In the genomic region with DNA sequence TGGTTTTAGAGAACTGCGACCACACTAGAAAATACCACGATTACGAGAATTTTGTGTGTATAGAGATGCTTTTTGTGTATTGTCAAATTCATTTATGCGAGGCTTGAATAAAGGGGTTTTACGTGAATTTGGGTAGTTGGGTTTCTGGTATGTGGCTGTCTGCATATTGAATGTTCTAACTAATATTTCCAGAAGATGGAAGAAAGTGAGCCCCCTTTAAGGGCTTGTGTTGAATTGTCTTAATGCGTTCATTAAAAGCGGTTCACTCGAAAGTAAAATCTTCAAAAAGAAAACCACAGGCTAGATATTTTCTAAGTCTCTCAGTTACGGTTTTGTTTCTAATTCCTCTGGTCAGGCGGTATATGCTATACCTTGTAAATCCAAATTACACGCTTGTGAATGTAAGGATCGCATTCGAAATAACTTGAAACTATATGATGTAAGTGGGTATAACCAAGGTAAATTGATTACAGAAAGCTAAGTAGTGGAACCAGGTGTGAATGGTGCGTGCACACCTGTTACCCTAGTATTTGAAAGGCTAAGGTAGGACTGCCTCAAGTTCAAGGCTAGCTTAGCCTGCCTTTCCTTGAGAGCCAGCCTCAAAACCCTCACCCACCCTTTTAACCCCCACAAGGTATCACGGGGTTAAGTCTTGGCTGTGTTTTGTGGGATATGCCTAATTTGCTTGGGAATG, we compare ENCODE assay signal across 8 mouse cellular contexts. TPM values are rescaled to one million over a fixed set of nuclear protein-coding genes. Genes with fewer than 3 reads are reported as not detected.
DNase-seq lines count a peak whose midpoint lies in the region; ATAC-seq and TF ChIP-seq lines count a peak whose summit lies in the region.

No protein-coding gene starts in this region.

- H3K4me1 ChIP-seq in kidney, embryonic 16.5 days (ENCODE audit: insufficient read depth, low read length) = peaks cover 27% of the 10 kb centered on the region
- peaks cover 18% of the 10 kb centered on the region for H3K4me1 ChIP-seq in bone marrow macrophage, adult 2 months (ENCODE audit: control insufficient read depth, insufficient read depth, low read length)
- H3K4me1 ChIP-seq in hindbrain, embryonic 15.5 days (replicated peaks) = peaks cover 22% of the 10 kb centered on the region
- H3K4me1 ChIP-seq in midbrain, embryonic 16.5 days (ENCODE audit: control insufficient read depth, insufficient read depth, low read length) = peaks cover 19% of the 10 kb centered on the region

- WGBS in kidney, embryonic 16.5 days = 1% methylated on average over 15 of the region's 15 CpGs
- 5% methylated on average over 15 of the region's 15 CpGs for WGBS in hindbrain, embryonic 15.5 days
- WGBS in midbrain, embryonic 16.5 days = 4% methylated on average over 15 of the region's 15 CpGs

- H3K36me3 ChIP-seq in kidney, embryonic 16.5 days (ENCODE audit: insufficient read depth, low read length) = peaks cover 25% of the 10 kb centered on the region
- H3K36me3 ChIP-seq in hindbrain, embryonic 15.5 days = peaks cover 28% of the 10 kb centered on the region
- peaks cover 10% of the 10 kb centered on the region for H3K36me3 ChIP-seq in midbrain, embryonic 16.5 days (ENCODE audit: control insufficient read depth, insufficient read depth, low read length)

- TF ChIP-seq CTCF in bone marrow macrophage, adult 2 months (IDR thresholded peaks at IDR 0.05; ENCODE audit: low read depth, low read length) = no peak

- TF ChIP-seq POLR2A in bone marrow macrophage, adult 2 months (IDR thresholded peaks at IDR 0.05; ENCODE audit: borderline replicate concordance, low read depth, low read length) = no peak

- H3K27me3 ChIP-seq in kidney, embryonic 16.5 days (ENCODE audit: insufficient read depth, low read length) = no peaks in the 10 kb centered on the region
- H3K27me3 ChIP-seq in hindbrain, embryonic 15.5 days = no peaks in the 10 kb centered on the region
- H3K27me3 ChIP-seq in midbrain, embryonic 16.5 days (ENCODE audit: control insufficient read depth, insufficient read depth, low read depth, low read length) = no peaks in the 10 kb centered on the region

- no peaks in the 10 kb centered on the region for H3K9me3 ChIP-seq in kidney, embryonic 16.5 days (ENCODE audit: low read length)
- no peaks in the 10 kb centered on the region for H3K9me3 ChIP-seq in hindbrain, embryonic 15.5 days
- H3K9me3 ChIP-seq in midbrain, embryonic 16.5 days (replicated peaks; ENCODE audit: control insufficient read depth, low read length, poor library complexity, severe bottlenecking) = no peaks in the 10 kb centered on the region

- peak overlapping the region; percentile 98 for H3K4me3 ChIP-seq in kidney, embryonic 16.5 days (ENCODE audit: low read length)
- H3K4me3 ChIP-seq in bone marrow macrophage, adult 2 months (ENCODE audit: insufficient read depth, low read length) = peak overlapping the region; percentile 98
- peak overlapping the region; percentile 91 for H3K4me3 ChIP-seq in hindbrain, embryonic 15.5 days
- peak overlapping the region; percentile 90 for H3K4me3 ChIP-seq in midbrain, embryonic 16.5 days (ENCODE audit: low read depth, low read length)

- peak overlapping the region; percentile 93 for H3K4me2 ChIP-seq in kidney, embryonic 16.5 days (replicated peaks; ENCODE audit: low read depth, low read length)
- peak overlapping the region; percentile 92 for H3K4me2 ChIP-seq in hindbrain, embryonic 15.5 days
- peak overlapping the region; percentile 81 for H3K4me2 ChIP-seq in midbrain, embryonic 16.5 days (ENCODE audit: low read length)

- peak overlapping the region; percentile 100 for H3K9ac ChIP-seq in kidney, embryonic 16.5 days (replicated peaks; ENCODE audit: low read length)
- H3K9ac ChIP-seq in hindbrain, embryonic 15.5 days = peak overlapping the region; percentile 95
- H3K9ac ChIP-seq in midbrain, embryonic 16.5 days (ENCODE audit: low read depth, low read length) = peak overlapping the region; percentile 92

- no peak for DNase-seq in kidney, postnatal 4 days
- DNase-seq in thymus, postnatal 10 days (ENCODE audit: low spot score in 2 of 2) = no peak
- no peak for DNase-seq in layer of hippocampus, adult 9-11 months
- no peak for DNase-seq in urinary bladder, postnatal 4 days (ENCODE audit: low spot score in 2 of 2)

- ATAC-seq in kidney, embryonic 16.5 days (ENCODE audit: low FRiP score, low TSS enrichment) = no peak
- no peak for ATAC-seq in hindbrain, embryonic 15.5 days (ENCODE audit: low FRiP score, low read depth)
- no peak for ATAC-seq in midbrain, embryonic 16.5 days

- H3K27ac ChIP-seq in kidney, embryonic 16.5 days (ENCODE audit: low read length) = peak overlapping the region; percentile 97
- peak overlapping the region; percentile 94 for H3K27ac ChIP-seq in bone marrow macrophage, adult 2 months (ENCODE audit: insufficient read depth, low read depth, low read length)
- peak overlapping the region; percentile 99 for H3K27ac ChIP-seq in hindbrain, embryonic 15.5 days (replicated peaks)
- peak overlapping the region; percentile 99 for H3K27ac ChIP-seq in midbrain, embryonic 16.5 days (ENCODE audit: low read length)

RNA-seq across cellular contexts. Expression of gene Hnrnpa3, which starts 1.3 kb away (rescaled TPM):
- polyA plus RNA-seq in kidney, embryonic 16.5 days (2015; fragmentation: Nextera tagmentation; extraction: Ambion mirVana) = 281 and 293 TPM in 2 replicates
- polyA plus RNA-seq in bone marrow macrophage, adult 2 months (2012; ENCODE audit: insufficient read depth, insufficient read length, missing spikeins) = 183 and 208 TPM in 2 replicates
- 184 and 186 TPM in 2 replicates for polyA plus RNA-seq in hindbrain, embryonic 15.5 days (2015; fragmentation: Nextera tagmentation; extraction: Ambion mirVana)
- 169 and 217 TPM in 2 replicates for polyA plus RNA-seq in midbrain, embryonic 16.5 days (2015; fragmentation: Nextera tagmentation; extraction: Ambion mirVana)

RNA-seq across cellular contexts. Expression of gene Nfe2l2, which starts 44.0 kb away (rescaled TPM):
- 87.7 and 90.7 TPM in 2 replicates for polyA plus RNA-seq in kidney, embryonic 16.5 days (2015; fragmentation: Nextera tagmentation; extraction: Ambion mirVana)
- polyA plus RNA-seq in bone marrow macrophage, adult 2 months (2012; ENCODE audit: insufficient read depth, insufficient read length, missing spikeins) = 266 and 269 TPM in 2 replicates
- polyA plus RNA-seq in hindbrain, embryonic 15.5 days (2015; fragmentation: Nextera tagmentation; extraction: Ambion mirVana) = 14.4 and 15.9 TPM in 2 replicates
- polyA plus RNA-seq in midbrain, embryonic 16.5 days (2015; fragmentation: Nextera tagmentation; extraction: Ambion mirVana) = 9.3 and 9.8 TPM in 2 replicates
